Mouse (Mus musculus) olfactory bulb, adult 2 months (tissue): ENCODE data around the gene 2310011J03Rik.

Experiments
- CTCF ChIP-seq: fragments of 200-500 bp; IDR thresholded peaks from 2 replicates; pipeline ENCODE4 v1.5.1; 2012; ENCODE audit warnings: low read depth, mild to moderate bottlenecking, low read length, moderate library complexity; ENCODE audit not compliant: insufficient read depth
- POLR2A ChIP-seq: fragments of 200-500 bp; IDR thresholded peaks from 2 replicates; pipeline ENCODE4 v1.6.1; 2012; ENCODE audit warnings: mild to moderate bottlenecking, low read depth, low read length, moderate library complexity; ENCODE audit not compliant: insufficient read depth

GRCm38 (mm10) chr10:80350292-80350691, 30.0 kb upstream of the 2310011J03Rik start:
- TF ChIP-seq CTCF (peak; percentile 86), POLR2A (no peak)
